Mouse (Mus musculus) liver, embryonic 14.5 days (tissue): Measurements from ENCODE around the gene Smim4. TPM values are rescaled to one million over a fixed set of nuclear protein-coding genes. Genes with fewer than 3 reads are reported as not detected.
A peak's percentile ranks its signal among the peaks of the same experiment; 100 is the strongest.

Source experiments
- ATAC-seq: fragments of 200-750 bp; cut with Nextera tagmentation; 2 replicates; pipeline ENCODE4 v1.8.0; 2017; ENCODE audit warnings: moderate number of reproducible peaks, mild to moderate bottlenecking, moderate library complexity; ENCODE audit not compliant: insufficient read depth
- DNase-seq, 3 experiments: peaks; one replicate each; pipeline ENCODE4 v3.0.0-alpha.2; 2012 to 2013; ENCODE audit warnings: low read depth in 3 of 3, low spot score in 3 of 3
- H3K27ac ChIP-seq: fragments of 300-500 bp; sonication (generic); 2 replicates; pipeline ENCODE4 v1.5.1; 2014; ENCODE audit warnings: moderate library complexity, mild to moderate bottlenecking, control low read depth, inconsistent platforms
- H3K27me3 ChIP-seq: fragments of 300-500 bp; sonication (generic); 2 replicates; pipeline ENCODE4 v1.6.1; 2014; ENCODE audit warnings: mild to moderate bottlenecking, low read length, moderate library complexity; ENCODE audit not compliant: control insufficient read depth, insufficient read depth
- H3K36me3 ChIP-seq: fragments of 300-500 bp; sonication (generic); replicated peaks from 2 replicates; pipeline ENCODE4 v1.6.1; 2014; ENCODE audit warnings: low read depth; ENCODE audit not compliant: control insufficient read depth, insufficient read depth
- H3K4me1 ChIP-seq, 2 experiments: fragments of 200-500 bp in 1 of 2; fragments of 300-500 bp in 1 of 2; sonication (generic) in 1 of 2; replicated peaks; 2 replicates each; pipeline ENCODE4 v1.6.1; 2012 to 2014; ENCODE audit warnings: antibody characterized with exemption in 1 of 2, inconsistent platforms in 1 of 2, low read length in 1 of 2; ENCODE audit not compliant: control insufficient read depth in 2 of 2, insufficient read depth in 2 of 2
- H3K4me2 ChIP-seq: fragments of 300-500 bp; sonication (generic); 2 replicates; pipeline ENCODE4 v1.6.1; 2014; ENCODE audit warnings: low read depth, mild to moderate bottlenecking, control low read depth, moderate library complexity
- H3K4me3 ChIP-seq, 2 experiments: fragments of 200-500 bp in 1 of 2; fragments of 300-500 bp in 1 of 2; sonication (generic) in 1 of 2; 2 replicates each; pipeline ENCODE4 v1.5.1; 2012 to 2014; ENCODE audit warnings: low read depth in 2 of 2, low read length in 2 of 2, mild to moderate bottlenecking in 2 of 2, control low read depth in 1 of 2, inconsistent platforms in 1 of 2, moderate library complexity in 1 of 2; ENCODE audit not compliant: insufficient read depth in 1 of 2
- H3K9ac ChIP-seq: fragments of 300-500 bp; sonication (generic); replicated peaks from 2 replicates; pipeline ENCODE4 v1.6.1; 2014; ENCODE audit warnings: mild to moderate bottlenecking, control low read depth, moderate library complexity
- H3K9me3 ChIP-seq: fragments of 300-500 bp; sonication (generic); 2 replicates; pipeline ENCODE4 v1.6.1; 2016; ENCODE audit warnings: low read length, mixed read lengths; ENCODE audit not compliant: control insufficient read depth
- CTCF ChIP-seq: IDR thresholded peaks from 2 replicates; pipeline ENCODE4 v1.5.1; 2016; ENCODE audit warnings: antibody characterized with exemption, low read depth, control low read depth
- EP300 ChIP-seq: IDR thresholded peaks from 2 replicates; pipeline ENCODE4 v1.6.1; 2016; ENCODE audit warnings: antibody characterized with exemption, low read depth
- WGBS: fragments of 180-500 bp; shearing (Covaris S2); extraction: QIAGEN DNeasy Blood & Tissue Kit; methylation state at CpG from one replicate; pipeline ENCODE4 v1.1.7; 2014; ENCODE audit not compliant: insufficient replicate concordance; 5-methylcytosine and 5-hydroxymethylcytosine counted together
- polyA plus RNA-seq, 2 experiments: library from polyadenylated mRNA; depleted of rRNA in 1 of 2; stranded (reverse) in 1 of 2; unstranded in 1 of 2; fragments of >200 nt; fragmentation: Nextera tagmentation in 1 of 2; extraction: Ambion mirVana in 1 of 2; gene quantifications; 2 replicates each; pipeline versions ENCODE4 v1.2.1 to v1.2.3; 2012 to 2014

Gene Smim4
- polyA plus RNA-seq, 2 experiments = 26.7 to 81.7 TPM

- DNase-seq = no peak
- 56% methylated on average over 9 of the region's 9 CpGs for WGBS
- no peak for ATAC-seq
- Histone ChIP-seq H3K4me1 (peaks cover 36% of the 10 kb centered on the region in 2 experiments), H3K27ac (peak overlapping the region; percentile 62), H3K4me2 (peak overlapping the region; percentile 75), H3K36me3 (peaks cover 11% of the 10 kb centered on the region), H3K9me3 (no peaks in the 10 kb centered on the region), H3K27me3 (no peaks in the 10 kb centered on the region), H3K9ac (no peak overlapping the region; the same call in 1 of the 2 replicates), H3K4me3 (no peak overlapping the region)
- no peak for TF ChIP-seq EP300
- no peak for TF ChIP-seq CTCF
These were observed 3.4 kb downstream of the Smim4 start for GRCm38 (mm10) chr14:31125106-31126075.

GRCm38 (mm10) chr14:31115522-31115921 is 13.2 kb downstream of the Smim4 start:
- no peaks in the 10 kb centered on the region for H3K9me3 ChIP-seq
- H3K4me2 ChIP-seq = no peak overlapping the region
- ATAC-seq (no peak), DNase-seq (no peak)
- H3K9ac ChIP-seq = no peak overlapping the region
- peaks cover 55% of the 10 kb centered on the region for H3K36me3 ChIP-seq
- peaks cover 9 to 17% of the 10 kb centered on the region in 2 experiments for H3K4me1 ChIP-seq
- no peak overlapping the region for H3K4me3 ChIP-seq
- H3K27ac ChIP-seq = no peak overlapping the region
- WGBS = 48% methylated on average over 2 of the region's 2 CpGs
- H3K27me3 ChIP-seq = no peaks in the 10 kb centered on the region
- TF ChIP-seq CTCF (no peak), EP300 (no peak)

- Histone ChIP-seq H3K4me1 (peaks cover 14 to 23% of the 10 kb centered on the region in 2 experiments), H3K27ac (no peak overlapping the region), H3K4me3 (no peak overlapping the region), H3K9ac (no peak overlapping the region), H3K36me3 (peaks cover 61% of the 10 kb centered on the region), H3K9me3 (no peaks in the 10 kb centered on the region), H3K4me2 (no peak overlapping the region), H3K27me3 (no peaks in the 10 kb centered on the region)
- peak; percentile 47 for ATAC-seq
- TF ChIP-seq EP300 = no peak
- WGBS = 36% methylated on average over 3 of the region's 3 CpGs
- no peak for DNase-seq
These were observed 14.7 kb downstream of the Smim4 start for GRCm38 (mm10) chr14:31114011-31114410.

- DNase-seq (no peak), ATAC-seq (no peak)
- WGBS = 75% methylated on average over 5 of the region's 5 CpGs
- H3K4me2 ChIP-seq = no peak overlapping the region
- H3K4me1 ChIP-seq = peaks cover 14 to 23% of the 10 kb centered on the region in 2 experiments
- no peak overlapping the region for H3K27ac ChIP-seq
- H3K9ac ChIP-seq = no peak overlapping the region
- H3K36me3 ChIP-seq = peaks cover 56% of the 10 kb centered on the region
- H3K4me3 ChIP-seq = no peak overlapping the region
- H3K27me3 ChIP-seq = no peaks in the 10 kb centered on the region
- H3K9me3 ChIP-seq = no peaks in the 10 kb centered on the region
- TF ChIP-seq CTCF (no peak), EP300 (no peak)
These were observed 16.6 kb downstream of the Smim4 start for GRCm38 (mm10) chr14:31112187-31112586.

GRCm38 (mm10) chr14:31110613-31111012 is 18.1 kb downstream of the Smim4 start:
- ATAC-seq = peak; percentile 86
- peak overlapping the region; percentile 30; the same call in 1 of the 2 replicates for H3K27ac ChIP-seq
- H3K9ac ChIP-seq = no peak overlapping the region

More at GRCm38 (mm10) chr14:31110613-31111012, 18.1 kb downstream of the Smim4 start:
- TF ChIP-seq CTCF (no peak), EP300 (no peak)
- Histone ChIP-seq H3K4me1 (peaks cover 14 to 23% of the 10 kb centered on the region in 2 experiments), H3K4me2 (peak overlapping the region; percentile 11; the same call in 1 of the 2 replicates), H3K4me3 (no peak overlapping the region), H3K36me3 (peaks cover 56% of the 10 kb centered on the region), H3K9me3 (no peaks in the 10 kb centered on the region), H3K27me3 (no peaks in the 10 kb centered on the region)
- WGBS = 13% methylated on average over 3 of the region's 3 CpGs
- DNase-seq = peak in 2 of 3 experiments; percentile 63 to 65
